Mouse (Mus musculus) embryo, embryonic 11.5 days (tissue): Measurements from ENCODE around the gene Ppm1g.
A peak's percentile ranks its signal among the peaks of the same experiment; 100 is the strongest.
"Not testable (repeated sequence)": the region's sequence is repeated elsewhere in the genome, so short reads cannot be mapped to it uniquely, and the experiment has no call there.

Source experiments
- DNase-seq: peaks from one replicate; pipeline ENCODE4 v3.0.0-alpha.2; 2012; ENCODE audit warnings: low read depth, low spot score

Gene Ppm1g

DNA sequence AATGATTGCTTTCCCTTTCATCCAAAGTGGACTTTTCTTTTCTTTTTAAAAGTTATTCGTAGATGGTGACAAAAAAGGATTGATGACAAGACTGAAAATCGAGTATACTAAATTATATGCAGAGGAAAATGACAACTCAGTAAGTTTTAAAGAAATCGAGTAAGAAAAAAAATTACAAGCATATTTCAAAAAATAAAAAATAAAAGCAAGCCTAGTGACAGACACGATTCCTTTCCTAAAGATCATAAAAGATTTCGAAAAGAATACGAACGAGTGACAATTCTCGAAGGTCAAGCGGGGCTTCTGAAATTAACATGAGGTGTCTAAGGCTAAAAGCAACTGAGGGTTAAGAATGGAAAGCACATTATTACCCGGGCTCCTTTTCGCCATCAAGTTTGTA is 1.0 kb downstream of the Ppm1g start:
- DNase-seq: no peak

DNA sequence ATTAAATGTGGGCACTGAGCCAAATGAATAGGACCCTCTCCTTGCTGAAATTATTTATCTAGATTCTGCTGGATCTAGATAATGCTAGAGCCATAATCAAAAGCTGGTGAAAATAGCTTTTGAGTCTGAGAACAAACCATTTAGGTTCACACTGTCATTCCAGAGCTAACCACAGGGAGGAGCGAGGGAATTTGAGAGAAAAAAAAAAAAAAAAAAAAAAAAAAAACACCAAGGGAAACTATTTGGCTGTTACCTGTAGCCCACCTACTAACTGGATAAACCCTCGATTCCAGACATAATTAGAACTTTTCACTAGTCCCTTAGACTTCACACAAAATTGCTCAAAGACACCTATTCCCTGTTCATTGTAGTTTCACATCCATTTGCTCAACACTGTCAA is 1.4 kb downstream of the Ppm1g start:
- no peak for DNase-seq

DNA sequence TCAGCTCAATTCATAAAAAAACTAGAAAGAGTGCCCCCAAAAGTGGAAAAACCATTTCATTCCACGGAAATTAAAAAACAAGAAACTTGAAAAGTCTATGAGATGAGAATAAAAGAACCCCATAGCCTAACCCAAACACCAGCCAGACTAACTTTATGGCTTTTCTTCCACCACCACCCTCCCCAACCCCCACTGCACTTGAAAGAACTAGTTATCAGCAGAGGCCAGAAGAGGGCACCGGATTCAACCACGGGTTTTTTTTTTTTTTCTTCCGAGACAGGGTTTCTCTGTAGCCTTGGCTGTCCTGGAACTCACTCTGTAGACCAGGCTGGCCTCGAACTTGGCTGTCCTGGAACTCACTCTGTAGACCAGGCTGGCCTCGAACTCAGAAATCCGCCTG is 2.2 kb downstream of the Ppm1g start:
- DNase-seq: no peak

DNA sequence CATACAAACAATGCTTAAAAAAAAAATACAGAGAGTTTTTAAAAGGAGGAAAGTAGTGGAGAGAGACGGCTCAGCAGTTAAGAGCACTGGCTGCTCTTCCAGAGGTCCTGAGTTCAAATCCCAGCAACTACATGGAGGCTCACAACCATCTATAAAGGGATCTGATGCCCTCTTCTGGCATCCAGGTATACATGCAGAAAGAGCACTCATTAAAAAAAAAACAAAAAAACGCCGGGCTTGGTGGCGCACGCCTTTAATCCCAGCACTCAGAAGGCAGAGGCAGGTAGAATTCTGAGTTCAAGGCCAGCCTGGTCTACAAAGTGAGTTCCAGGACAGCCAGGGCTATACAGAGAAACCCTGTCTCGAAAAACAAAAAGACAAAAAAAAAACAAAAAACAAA is 3.9 kb downstream of the Ppm1g start:
- DNase-seq: not testable (repeated sequence)

DNA sequence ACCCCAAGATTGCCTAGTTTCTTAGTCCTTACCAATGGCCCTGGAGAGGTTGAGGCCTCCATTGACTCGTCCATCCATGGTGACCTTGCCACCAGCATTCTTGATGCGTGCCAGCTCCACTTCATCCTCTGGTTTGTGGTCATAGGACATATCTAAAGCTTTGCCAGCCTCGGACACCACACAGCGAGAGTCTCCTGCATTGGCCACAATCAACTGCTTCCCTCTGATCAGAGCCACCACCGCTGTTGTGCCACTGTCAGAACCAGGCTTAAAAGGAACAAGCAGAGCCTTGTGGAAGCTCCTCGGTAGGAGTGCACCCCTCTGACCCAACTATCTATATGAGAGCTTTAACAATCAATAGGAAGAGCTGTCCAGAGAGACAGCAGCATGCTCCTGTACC is 16.1 kb downstream of the Ppm1g start:
- no peak for DNase-seq

DNA sequence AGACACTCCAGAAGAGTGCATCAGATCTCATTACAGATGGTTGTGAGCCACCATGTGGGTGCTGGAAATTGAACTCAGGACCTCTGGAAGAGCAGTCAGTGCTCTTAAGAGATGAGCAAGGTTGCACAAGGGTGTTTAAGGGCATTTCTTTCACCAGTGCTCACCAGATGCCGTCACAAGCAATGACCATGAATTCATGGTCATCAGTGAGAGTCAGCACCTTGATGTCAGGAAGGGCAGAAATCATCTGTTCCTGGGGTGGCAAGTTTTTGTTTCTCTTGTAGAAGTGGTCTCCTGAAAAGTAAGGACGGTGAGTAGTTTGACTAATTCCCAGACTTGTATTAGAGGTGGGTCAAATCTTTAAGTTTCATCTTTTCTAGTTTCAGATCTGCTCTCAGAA is 16.6 kb downstream of the Ppm1g start:
- no peak for DNase-seq

DNA sequence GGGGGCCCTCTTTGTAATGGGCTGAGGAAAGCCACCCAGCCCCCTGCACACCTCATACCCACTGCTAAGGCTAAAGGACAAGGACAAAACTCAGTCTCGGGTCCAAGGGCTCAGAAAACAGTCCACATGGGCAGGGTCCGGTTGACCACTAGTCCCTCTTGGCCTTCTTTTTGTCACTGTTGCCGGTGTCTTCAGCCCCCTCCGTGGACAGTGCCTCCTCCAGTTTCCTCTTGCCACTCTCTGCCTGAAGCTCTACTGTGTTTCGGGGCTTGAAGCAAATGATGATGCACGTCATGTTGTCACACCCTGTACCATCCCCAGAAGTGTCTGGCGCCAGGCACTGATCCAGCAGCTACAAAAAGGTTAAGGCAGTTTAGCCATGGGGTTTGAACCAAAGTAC is 17.6 kb downstream of the Ppm1g start:
- no peak for DNase-seq

DNA sequence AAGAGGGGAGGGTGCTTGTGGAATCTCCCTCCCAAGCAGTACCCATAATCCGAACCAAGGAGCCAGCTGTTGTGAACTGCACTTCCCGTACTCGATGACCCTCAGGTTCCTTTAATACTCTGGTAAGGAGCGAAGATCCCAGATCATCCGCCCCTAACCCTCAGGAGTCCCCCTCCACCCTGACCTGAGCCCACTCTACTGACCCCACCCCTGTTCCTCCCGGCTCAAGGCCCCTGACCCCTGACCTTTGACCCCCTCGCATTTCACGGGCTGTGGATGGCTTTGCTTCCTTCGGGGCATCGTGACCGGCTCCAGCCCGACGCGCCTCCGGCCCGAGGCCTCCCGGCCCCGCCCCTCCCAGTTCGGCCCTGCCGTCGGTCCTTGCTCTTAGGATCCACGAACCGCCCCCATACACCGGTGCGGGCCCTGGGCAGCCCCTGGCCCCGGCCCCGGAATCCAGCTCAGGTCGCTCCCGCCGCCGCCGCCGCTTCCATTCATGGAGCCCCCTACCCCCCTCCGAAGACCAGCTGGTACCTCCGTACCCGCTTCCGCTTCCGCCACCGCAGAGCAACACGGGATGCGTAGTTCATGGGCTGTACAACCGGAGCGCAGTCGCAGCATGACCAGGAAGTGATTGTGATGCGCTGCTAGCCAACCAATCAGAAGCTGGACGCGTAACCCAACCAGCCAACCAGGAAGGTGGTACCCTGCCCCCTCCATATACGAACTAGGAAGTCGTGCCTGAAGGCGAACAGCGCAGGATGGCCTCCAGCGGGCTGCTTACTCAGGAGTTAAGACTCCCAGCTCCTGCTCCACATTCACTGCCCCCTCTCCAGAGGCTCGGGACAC is 18.5 kb downstream of the Ppm1g start, which contains the start of gene Zfp513:
Gene Zfp513, minus strand, starts transcription at position 562 of the 849 bp plus-strand sequence.
- DNase-seq: peak; percentile 93

DNA sequence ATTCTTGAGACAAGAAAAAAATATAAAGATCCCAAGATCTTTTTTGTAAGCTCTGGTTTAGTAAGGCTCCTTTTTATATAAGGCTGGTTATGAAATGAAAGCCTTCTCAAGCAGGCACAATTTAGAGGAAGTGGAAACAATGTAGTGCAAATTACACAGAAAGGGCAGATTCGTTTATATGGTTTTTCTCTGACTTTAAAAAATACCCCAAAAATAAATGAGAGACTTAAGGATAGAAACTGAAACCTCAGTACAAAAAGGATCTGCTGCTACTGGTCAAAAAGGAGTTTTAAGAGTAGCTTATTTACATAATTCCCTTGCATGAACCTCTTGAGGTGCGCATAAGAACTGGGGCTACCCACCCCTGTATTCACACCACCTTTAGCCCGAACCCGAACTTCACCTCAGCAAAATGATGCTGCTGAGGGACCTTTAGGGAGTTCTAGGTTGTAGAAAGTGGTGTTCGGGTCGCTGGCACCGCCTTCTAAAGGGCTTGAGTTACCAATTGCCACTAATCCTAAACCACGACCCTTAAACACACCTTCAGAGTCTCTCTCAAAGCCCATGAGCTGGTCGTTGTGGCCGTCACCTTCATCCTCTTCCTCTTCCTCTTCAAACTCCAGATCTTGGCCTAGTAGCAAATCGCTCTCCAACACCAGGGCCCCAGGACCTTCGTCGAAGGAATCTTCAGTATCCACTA is 19.3 kb downstream of the Ppm1g start:
- no peak for DNase-seq

DNA sequence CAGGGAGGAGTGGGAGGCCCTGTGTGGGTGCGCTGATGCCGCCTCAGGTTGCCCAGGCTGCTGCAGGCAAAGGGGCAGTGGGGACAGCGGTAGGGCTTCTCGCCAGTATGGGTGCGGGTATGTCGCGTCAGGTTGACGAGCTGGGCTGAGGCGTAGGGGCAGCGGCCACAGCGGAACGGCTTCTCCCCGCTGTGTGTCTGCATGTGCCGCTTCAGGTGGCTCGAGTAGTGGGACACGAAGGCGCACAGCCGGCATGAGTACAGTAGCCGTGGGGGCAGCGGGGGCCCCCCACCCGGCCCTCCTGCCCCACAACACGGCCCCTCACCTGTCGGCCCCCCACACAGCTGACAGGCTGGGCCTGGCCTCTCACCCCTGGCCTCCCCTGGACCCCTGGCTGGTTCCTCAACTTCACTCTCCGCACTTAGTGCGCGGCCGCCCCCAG is 20.1 kb downstream of the Ppm1g start:
- DNase-seq: no peak

DNA sequence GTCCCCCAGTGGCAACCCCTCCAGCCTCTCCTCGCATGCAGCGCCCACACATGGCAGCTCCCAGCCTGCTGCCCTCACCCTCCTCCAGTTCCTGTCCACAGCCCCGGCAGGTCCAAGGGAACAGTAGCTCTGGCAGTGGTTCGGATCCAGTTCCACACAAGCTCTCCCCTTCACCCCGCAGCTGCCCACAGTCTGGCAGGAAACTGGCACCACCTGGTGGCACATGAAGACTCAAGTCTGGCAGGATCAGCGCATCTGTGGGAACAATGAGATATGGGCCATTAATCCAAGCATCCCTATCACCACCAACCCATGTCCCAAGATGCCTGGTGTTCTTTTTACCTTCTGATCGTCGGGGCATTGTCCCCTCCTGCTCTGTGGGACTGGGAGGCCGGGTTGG is 20.6 kb downstream of the Ppm1g start:
- no peak for DNase-seq

DNA sequence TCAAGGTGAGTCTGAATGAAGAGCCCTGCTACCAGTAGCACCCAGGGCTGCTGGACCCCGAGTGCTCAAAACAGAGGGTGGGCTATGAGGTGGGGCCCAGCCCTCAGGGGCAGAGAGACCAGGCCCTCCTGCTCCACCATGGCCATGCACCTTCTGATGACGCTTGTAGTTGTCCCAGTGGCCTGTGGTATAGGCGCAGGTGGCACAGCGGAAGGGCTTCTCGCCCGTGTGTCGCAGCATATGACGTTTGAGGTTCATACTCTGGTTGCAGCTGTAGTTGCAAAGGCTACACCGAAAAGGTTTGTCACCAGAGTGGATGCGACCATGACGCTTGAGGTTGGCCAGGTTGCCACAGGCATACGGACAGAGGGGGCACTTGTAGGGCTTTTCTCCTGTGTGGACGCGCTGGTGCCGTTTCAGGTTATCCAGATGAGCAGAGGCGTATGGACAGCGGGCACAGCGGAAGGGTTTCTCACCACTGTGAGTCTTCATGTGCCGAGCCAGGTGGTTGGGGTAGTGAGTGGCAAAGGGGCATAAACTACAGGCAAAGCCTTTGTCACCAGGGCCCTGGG is 21.1 kb downstream of the Ppm1g start:
- DNase-seq: no peak

DNA sequence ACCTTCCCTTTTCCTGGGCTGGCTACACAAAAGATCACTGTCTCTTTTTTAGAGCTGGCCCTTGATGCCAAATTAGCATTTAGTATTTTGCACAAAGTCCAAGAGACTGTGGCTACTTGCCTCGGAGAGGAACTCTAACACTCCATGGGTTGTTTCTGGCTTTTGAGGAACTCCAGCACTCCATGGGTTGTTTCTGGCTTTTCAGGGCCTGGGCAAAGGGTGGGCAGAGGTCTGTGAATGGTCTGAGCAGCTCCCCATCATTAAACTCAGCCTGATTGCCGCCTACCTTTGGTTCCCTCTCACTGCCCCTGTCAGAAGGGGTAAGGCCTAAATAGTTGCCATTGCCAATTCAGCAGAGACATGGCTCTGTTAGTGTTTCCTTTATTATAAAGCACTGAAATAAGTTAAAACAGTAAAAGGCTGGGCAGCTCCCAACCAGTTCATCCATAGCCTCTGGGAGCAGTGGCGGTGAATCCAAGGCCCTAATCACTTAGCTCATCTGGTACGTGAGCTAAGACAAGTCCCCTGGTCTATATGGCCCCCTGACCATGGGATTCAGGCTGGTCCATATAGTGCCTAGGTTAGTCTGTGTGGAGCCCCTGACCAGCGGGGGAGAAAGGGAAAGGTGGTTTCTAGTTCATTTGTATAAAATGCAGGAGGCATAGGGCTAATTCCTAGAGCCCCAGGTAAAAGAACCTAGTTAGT is 21.7 kb downstream of the Ppm1g start:
- no peak for DNase-seq

DNA sequence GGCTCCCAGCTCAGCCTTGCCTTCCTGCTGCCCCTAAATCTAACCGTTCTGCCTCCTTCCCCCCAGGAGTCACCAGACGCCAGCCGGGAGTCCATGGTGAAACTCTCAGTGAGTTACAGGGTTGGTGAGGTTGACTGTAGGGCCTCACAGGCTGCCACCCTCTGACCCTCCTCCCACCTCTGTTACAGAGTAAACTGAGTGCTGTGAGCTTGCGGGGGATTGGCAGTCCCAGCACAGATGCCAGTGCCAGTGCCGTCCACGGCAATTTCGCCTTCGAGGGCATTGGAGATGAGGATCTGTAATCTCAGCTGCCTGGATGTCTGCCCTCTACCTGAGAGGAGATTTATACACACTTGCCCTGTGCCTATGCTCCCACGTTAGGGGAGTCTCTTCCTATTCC is 22.3 kb downstream of the Ppm1g start:
- no peak for DNase-seq

DNA sequence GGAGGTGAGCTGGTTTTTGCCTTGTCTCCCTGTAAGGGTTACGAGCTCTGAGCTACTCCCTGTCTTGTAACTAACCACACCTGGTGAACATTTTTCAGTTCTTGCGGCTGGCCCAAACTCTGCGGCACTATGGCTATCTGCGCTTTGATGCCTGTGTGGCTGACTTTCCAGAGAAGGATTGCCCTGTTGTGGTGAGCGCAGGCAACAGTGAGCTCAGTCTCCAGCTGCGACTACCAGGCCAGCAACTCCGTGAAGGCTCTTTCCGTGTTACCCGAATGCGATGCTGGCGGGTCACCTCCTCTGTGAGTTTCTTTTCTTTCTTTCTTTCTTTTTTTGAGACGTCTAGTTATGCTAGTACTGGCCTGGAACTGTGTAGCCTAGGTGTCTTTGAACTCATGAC is 23.4 kb downstream of the Ppm1g start:
- no peak for DNase-seq

DNA sequence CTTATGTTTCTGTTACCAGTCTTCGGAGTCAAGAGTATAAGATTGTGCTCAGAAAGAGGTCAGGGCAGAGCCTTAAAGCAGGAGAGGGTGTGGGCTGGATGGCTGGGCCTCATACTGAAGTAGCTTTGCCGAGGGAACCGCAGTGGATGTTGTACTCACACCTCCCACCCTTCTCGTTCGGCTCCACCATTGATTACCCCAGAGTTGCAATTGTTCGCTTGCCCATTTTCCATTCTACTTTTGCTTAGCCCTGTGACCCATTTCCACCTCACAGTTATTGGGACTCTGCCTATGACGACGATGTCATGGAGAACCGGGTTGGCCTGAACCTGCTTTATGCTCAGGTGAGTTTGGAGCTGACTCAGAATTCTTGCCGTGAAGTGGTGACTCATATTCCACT is 24.3 kb downstream of the Ppm1g start:
- DNase-seq: no peak

DNA sequence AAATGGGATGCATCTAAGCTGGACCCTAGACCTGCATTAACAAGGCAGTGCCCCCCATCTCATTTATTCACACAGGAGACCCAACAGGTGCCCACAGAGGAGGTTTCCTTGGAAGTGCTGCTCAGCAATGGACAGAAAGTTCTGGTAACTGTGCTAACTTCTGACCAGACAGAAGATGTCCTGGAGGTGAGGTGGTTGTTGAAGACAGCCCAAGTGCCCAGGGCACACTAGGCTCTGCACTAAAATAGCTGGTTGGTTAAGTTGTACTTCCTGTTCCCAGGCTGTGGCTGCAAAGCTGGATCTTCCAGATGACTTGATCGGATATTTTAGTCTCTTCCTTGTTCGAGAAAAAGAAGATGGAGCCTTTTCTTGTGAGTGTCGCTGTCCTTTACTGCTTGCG is 24.8 kb downstream of the Ppm1g start:
- DNase-seq: no peak

DNA sequence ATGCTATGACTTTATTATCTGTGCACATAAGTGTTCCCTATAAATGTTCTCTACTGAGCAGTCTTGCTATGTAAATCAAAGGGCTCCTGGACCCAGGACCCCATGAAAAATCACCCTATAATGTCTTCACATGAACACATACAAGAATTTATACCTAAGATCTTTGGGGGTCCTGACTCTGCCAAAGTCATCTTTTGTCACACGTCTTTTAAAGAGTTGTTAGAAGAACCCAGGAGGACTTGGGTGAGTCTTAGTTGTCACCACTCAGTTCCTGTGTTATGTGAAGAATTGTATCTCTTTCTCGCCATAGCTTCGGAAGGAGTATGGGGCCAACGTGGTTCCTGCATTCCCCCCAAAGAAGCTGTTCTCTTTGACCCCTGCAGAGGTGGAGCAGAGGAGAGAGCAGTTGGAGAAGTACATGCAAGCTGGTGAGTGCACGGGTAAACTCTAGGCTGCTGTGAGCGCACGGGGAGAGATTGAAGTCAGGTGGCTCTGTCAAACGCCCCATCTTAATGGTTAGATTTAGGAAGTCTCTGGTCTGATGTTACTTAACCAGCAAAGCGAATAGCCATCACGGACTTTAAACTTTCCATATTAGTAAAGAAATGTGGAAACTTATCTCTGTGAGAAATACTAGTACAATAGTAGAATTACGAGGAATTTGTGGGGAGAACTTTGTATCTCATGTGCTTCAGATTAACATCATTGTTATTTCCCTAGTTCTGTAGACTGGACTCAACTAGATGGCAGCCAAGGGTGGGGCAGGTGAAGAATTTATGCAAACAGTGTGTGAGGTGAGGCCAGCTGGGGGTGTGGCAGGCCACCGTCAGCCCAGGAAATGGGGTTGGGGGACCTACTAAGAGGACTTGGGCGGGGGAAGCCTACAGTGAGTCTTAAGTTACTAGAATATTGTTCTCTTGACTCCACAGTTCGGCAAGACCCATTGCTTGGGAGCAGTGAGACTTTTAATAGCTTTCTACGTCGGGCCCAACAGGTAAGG is 25.7 kb downstream of the Ppm1g start:
- no peak for DNase-seq

DNA sequence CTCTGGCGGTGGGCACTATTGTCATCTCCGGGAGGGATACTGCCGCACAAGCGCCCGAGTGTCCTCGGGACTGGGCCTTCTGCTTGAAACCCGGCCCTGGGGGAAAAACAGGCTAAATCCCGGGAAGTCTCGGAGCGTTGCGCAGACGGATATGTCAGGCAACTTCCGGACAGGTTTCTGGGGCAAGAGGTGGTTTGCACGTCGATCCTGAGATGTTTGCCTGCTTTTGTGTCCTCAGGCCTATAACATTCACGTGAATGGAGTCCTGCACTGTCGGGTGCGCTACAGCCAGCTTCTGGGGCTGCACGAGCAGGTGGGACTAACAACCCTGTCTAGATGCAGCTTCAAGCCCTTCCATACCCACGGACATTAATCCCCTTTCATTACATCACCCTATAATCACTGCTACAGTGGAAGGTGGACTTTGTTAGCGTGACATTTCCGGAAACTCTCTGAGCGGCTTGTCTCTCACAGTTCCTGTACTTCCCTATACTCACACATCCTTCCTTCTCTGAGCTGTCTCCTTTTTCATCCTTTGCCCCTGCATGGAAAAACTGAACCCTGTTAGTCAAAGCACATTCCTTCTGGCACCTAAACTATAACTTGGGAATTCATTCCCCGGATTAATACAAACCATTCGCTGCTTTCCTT is 26.7 kb downstream of the Ppm1g start:
- DNase-seq: no peak

DNA sequence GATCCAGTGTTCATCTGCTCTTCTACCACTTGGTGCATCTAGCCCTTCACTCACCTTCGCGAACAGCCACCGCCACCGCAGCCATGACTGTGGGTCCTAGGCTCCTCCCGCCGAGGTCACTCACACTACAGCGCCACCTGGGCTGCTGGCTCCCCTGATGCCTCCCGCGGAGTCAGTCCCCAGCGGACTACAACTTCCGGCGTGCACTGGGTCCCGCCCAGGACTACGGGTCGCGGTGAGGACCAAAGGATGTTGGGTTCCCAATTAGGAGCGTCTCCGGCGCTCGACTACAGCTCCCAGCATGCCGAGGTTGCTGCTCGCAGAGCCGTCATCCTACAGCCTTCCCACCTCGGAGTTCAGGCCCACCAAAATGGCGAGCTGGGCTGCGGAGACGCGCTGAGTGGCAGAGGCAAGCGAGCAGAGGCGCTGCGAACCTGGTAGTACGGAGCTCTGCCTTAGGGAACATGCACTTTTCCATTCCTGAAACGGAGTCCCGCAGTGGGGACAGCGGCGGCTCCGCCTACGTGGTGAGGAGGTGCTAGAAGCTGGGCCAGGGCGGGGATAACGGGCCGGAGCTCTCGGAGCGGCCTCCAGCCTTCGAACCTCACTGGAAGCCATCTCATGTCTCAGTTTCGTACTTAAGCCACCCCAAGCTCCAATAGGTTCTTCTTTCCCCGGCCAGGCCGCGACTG is 27.4 kb downstream of the Ppm1g start, which contains the start of the genes Snx17 and Eif2b4:
Gene Snx17, plus strand, starts transcription at position 289 of the 692 bp plus-strand sequence.
Gene Eif2b4, minus strand, starts transcription at position 492 of the 692 bp plus-strand sequence.
- DNase-seq: peak; percentile 96
